Mouse (Mus musculus): Measurements from ENCODE around the gene Serinc4. TPM values are rescaled to one million over a fixed set of nuclear protein-coding genes. Genes with fewer than 3 reads are reported as not detected.
A peak's percentile ranks its signal among the peaks of the same experiment; 100 is the strongest.

The Serinc4 gene
- polyA plus RNA-seq, 1 experiment from 2014 or later: not detected

DNA sequence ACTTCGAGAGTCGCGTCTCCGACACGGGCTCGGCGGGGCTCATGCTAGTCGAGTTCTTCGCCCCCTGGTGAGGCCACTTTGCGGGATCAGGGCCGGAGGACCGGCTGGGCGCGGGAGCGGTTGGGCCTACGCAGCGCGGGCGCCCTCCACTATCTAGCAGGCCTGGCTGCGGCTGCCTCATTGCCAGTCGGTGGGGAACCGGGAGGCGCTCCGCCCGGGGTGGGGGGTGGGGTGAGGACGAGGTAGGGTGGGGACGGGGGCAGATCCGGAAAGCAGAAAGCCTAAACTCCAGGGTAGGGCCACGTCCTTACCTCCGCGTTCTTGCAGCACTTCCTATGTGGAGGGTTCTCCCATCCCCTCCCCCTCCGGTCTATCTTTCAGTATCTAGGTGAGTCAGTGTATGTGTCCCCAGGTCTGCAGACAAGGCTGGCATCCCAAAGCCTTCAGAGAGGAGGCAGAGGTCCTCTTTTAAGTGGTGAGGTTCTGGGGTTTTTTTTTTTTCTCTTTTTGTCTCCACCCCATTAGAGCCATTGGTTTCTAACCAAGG lies 42.4 kb downstream of the Serinc4 start:
- Histone ChIP-seq H3K9ac (replicated peaks) (peak overlapping the region; percentile 90), H3K4me2 (ENCODE audit: low read depth, low read length) (peak overlapping the region; percentile 90), H3K4me3 (ENCODE audit: low read depth, low read length) (peak overlapping the region; percentile 83), H3K27ac (ENCODE audit: low read depth) (peak overlapping the region; percentile 95), H3K9me3 (ENCODE audit: low read length) (no peaks in the 10 kb centered on the region), H3K36me3 (replicated peaks; ENCODE audit: insufficient read depth, low read length) (peaks cover 6% of the 10 kb centered on the region; the same call in 1 of the 2 replicates), H3K4me1 (ENCODE audit: insufficient read depth) (peaks cover 31% of the 10 kb centered on the region), H3K27me3 (ENCODE audit: insufficient read depth, low read length) (no peaks in the 10 kb centered on the region)
- DNase-seq (no peak), ATAC-seq (peak; percentile 47)
- TF ChIP-seq EP300 (IDR thresholded peaks at IDR 0.05; ENCODE audit: low read depth): no peak
- 0 out of 2 replicates have a peak, but pooled peaks have one; percentile 1 for TF ChIP-seq CTCF (IDR thresholded peaks at IDR 0.05; ENCODE audit: low read depth)
- under 1% methylated on average over 30 of the region's 32 CpGs for WGBS (ENCODE audit: insufficient replicate concordance)

- H3K4me1 ChIP-seq (ENCODE audit: insufficient read depth): peaks cover 31% of the 10 kb centered on the region
- peak within 1 kb of the TSS; percentile 90 for H3K9ac ChIP-seq (replicated peaks)
- H3K9me3 ChIP-seq (ENCODE audit: low read length): no peaks in the 10 kb centered on the region
- no peaks in the 10 kb centered on the region for H3K27me3 ChIP-seq (ENCODE audit: insufficient read depth, low read length)
- H3K4me2 ChIP-seq (ENCODE audit: low read depth, low read length): peak within 1 kb of the TSS; percentile 90
- peaks cover 6% of the 10 kb centered on the region; the same call in 1 of the 2 replicates for H3K36me3 ChIP-seq (replicated peaks; ENCODE audit: insufficient read depth, low read length)
- ATAC-seq: peak; percentile 98
- peak within 1 kb of the TSS; percentile 95 for H3K27ac ChIP-seq (ENCODE audit: low read depth)
- WGBS (ENCODE audit: insufficient replicate concordance): under 1% methylated on average over 59 of the region's 68 CpGs
- no peak for TF ChIP-seq EP300 (IDR thresholded peaks at IDR 0.05; ENCODE audit: low read depth)
- peak; percentile 54 for TF ChIP-seq CTCF (IDR thresholded peaks at IDR 0.05; ENCODE audit: low read depth)
- H3K4me3 ChIP-seq (ENCODE audit: low read depth, low read length): peak within 1 kb of the TSS; percentile 83
- DNase-seq: peak; percentile 96
These were observed 43.1 kb downstream of the Serinc4 start, which contains the start of the genes Pdia3 and Catsper2 for GRCm38 (mm10) chr2:121413387-121414042. Pdia3 (plus strand) TSS chr2:121413775. Catsper2 (minus strand) TSS chr2:121413792.

DNA sequence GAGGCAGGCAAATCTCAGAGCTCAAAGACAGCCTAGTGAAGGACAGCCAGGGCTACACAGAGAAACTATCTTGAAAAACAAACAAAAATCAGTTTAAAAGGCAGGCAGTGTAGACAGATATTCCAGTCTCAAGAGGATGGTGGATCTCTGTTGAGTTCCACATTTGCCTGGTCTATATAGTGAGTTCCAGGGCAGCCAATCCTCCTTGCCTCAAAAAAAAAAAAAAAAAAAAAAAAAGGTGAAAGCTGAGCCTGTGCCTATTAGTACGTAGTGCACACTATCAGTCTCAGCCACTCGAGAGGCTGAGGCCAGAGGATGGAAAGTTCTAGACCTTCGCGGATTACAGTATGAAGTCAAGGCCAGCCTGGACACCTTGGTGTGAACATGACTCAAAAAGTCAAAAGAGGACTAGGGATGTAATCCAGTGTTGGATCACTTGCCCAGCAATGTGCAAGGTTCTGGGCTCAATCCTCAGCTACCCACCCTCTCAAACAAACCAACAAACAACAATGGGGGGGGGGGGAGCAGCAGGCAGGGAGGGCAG lies 43.7 kb downstream of the Serinc4 start:
- Histone ChIP-seq H3K9ac (replicated peaks) (peak overlapping the region; percentile 90), H3K4me3 (ENCODE audit: low read depth, low read length) (peak overlapping the region; percentile 83), H3K9me3 (ENCODE audit: low read length) (no peaks in the 10 kb centered on the region), H3K36me3 (replicated peaks; ENCODE audit: insufficient read depth, low read length) (peaks cover 4% of the 10 kb centered on the region; the same call in 1 of the 2 replicates), H3K4me2 (ENCODE audit: low read depth, low read length) (peak overlapping the region; percentile 90), H3K27ac (ENCODE audit: low read depth) (peak overlapping the region; percentile 95), H3K4me1 (ENCODE audit: insufficient read depth) (peaks cover 31% of the 10 kb centered on the region), H3K27me3 (ENCODE audit: insufficient read depth, low read length) (no peaks in the 10 kb centered on the region)
- TF ChIP-seq CTCF (IDR thresholded peaks at IDR 0.05; ENCODE audit: low read depth): no peak
- no peak for TF ChIP-seq EP300 (IDR thresholded peaks at IDR 0.05; ENCODE audit: low read depth)
- ATAC-seq: no peak; the same call in 1 of the 2 replicates
- no peak for DNase-seq
- WGBS (ENCODE audit: insufficient replicate concordance): 4% methylated on average over 4 of the region's 4 CpGs

DNA sequence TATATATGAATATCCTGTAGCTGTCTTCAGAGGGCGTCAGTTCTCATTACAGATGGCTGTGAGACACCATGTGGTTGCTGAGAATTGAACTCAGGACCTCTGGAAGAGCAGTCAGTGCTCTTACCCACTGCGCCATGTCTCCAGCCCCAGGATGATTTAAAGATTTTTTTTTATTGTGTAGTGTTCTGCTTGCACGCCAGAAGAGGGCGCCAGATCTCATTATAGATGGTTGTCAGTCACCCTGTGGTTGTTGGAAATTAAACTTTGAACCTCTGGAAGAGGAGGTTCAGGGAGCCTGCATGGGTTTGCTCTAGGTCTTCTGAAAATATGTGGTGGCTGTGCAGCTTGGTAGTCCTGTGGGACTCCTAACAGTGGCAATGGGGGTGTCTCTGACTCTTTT lies 48.4 kb downstream of the Serinc4 start:
- Histone ChIP-seq H3K27me3 (ENCODE audit: insufficient read depth, low read length) (no peaks in the 10 kb centered on the region), H3K9me3 (ENCODE audit: low read length) (no peaks in the 10 kb centered on the region), H3K27ac (ENCODE audit: low read depth) (no peak overlapping the region), H3K36me3 (replicated peaks; ENCODE audit: insufficient read depth, low read length) (no peaks in the 10 kb centered on the region), H3K4me3 (ENCODE audit: low read depth, low read length) (no peak overlapping the region), H3K4me1 (ENCODE audit: insufficient read depth) (peaks cover 6% of the 10 kb centered on the region), H3K9ac (replicated peaks) (no peak overlapping the region), H3K4me2 (ENCODE audit: low read depth, low read length) (no peak overlapping the region)
- peak; percentile 56 for ATAC-seq
- TF ChIP-seq CTCF (IDR thresholded peaks at IDR 0.05; ENCODE audit: low read depth) (peak; percentile 77), EP300 (IDR thresholded peaks at IDR 0.05; ENCODE audit: low read depth) (no peak)
- WGBS (ENCODE audit: insufficient replicate concordance): 28% methylated on average over 4 of the region's 4 CpGs
- DNase-seq: peak; percentile 76

GRCm38 (mm10) chr2:121403296-121403695 lies 53.3 kb downstream of the Serinc4 start:
- DNase-seq: no peak
- Histone ChIP-seq H3K4me3 (ENCODE audit: low read depth, low read length) (no peak overlapping the region), H3K9ac (replicated peaks) (no peak overlapping the region), H3K4me1 (ENCODE audit: insufficient read depth) (no peaks in the 10 kb centered on the region), H3K27ac (ENCODE audit: low read depth) (no peak overlapping the region), H3K4me2 (ENCODE audit: low read depth, low read length) (no peak overlapping the region), H3K36me3 (replicated peaks; ENCODE audit: insufficient read depth, low read length) (no peaks in the 10 kb centered on the region), H3K9me3 (ENCODE audit: low read length) (no peaks in the 10 kb centered on the region), H3K27me3 (ENCODE audit: insufficient read depth, low read length) (no peaks in the 10 kb centered on the region)
- no peak for ATAC-seq
- TF ChIP-seq EP300 (IDR thresholded peaks at IDR 0.05; ENCODE audit: low read depth) (no peak), CTCF (IDR thresholded peaks at IDR 0.05; ENCODE audit: low read depth) (no peak)

GRCm38 (mm10) chr2:121396624-121397023 lies 60.0 kb downstream of the Serinc4 start:
- DNase-seq: peak; percentile 82
- no peak overlapping the region for H3K4me3 ChIP-seq (ENCODE audit: low read depth, low read length)
- no peak for ATAC-seq
- no peak overlapping the region for H3K27ac ChIP-seq (ENCODE audit: low read depth)
- no peak overlapping the region for H3K9ac ChIP-seq (replicated peaks)
- no peaks in the 10 kb centered on the region for H3K27me3 ChIP-seq (ENCODE audit: insufficient read depth, low read length)
- no peaks in the 10 kb centered on the region for H3K4me1 ChIP-seq (ENCODE audit: insufficient read depth)
- no peaks in the 10 kb centered on the region for H3K9me3 ChIP-seq (ENCODE audit: low read length)
- H3K4me2 ChIP-seq (ENCODE audit: low read depth, low read length): no peak overlapping the region
- WGBS (ENCODE audit: insufficient replicate concordance): 16% methylated on average over 8 of the region's 8 CpGs
- no peaks in the 10 kb centered on the region for H3K36me3 ChIP-seq (replicated peaks; ENCODE audit: insufficient read depth, low read length)
- peak; percentile 83 for TF ChIP-seq CTCF (IDR thresholded peaks at IDR 0.05; ENCODE audit: low read depth)
- no peak for TF ChIP-seq EP300 (IDR thresholded peaks at IDR 0.05; ENCODE audit: low read depth)

Small RNA genes lying within 50 kb of the gene (microRNA-seq; reads per million reads assigned to microRNA genes)
- gene Gm22953: not detected

Other genes with a start within 250 kb of the Serinc4 start
- 4.8 and 5.7 TPM in 2 replicates for gene Trp53bp1, start 185.4 kb downstream of the Serinc4 start, polyA plus RNA-seq (2015; fragmentation: Nextera tagmentation; extraction: Ambion mirVana)
- 0.02 and 0.04 TPM in 2 replicates for gene Map1a, start 167.2 kb downstream of the Serinc4 start, polyA plus RNA-seq (2015; fragmentation: Nextera tagmentation; extraction: Ambion mirVana)
- 2.3 and 3.5 TPM in 2 replicates for gene Ppip5k1, start 101.4 kb downstream of the Serinc4 start, polyA plus RNA-seq (2015; fragmentation: Nextera tagmentation; extraction: Ambion mirVana)
- 0.54 and 0.68 TPM in 2 replicates for gene Ckmt1, start 99.1 kb downstream of the Serinc4 start, polyA plus RNA-seq (2015; fragmentation: Nextera tagmentation; extraction: Ambion mirVana)
- not detected in 2 replicates for gene Strc, start 69.6 kb downstream of the Serinc4 start, polyA plus RNA-seq (2015; fragmentation: Nextera tagmentation; extraction: Ambion mirVana)
- 231 and 233 TPM in 2 replicates for gene Pdia3, start 43.0 kb downstream of the Serinc4 start, polyA plus RNA-seq (2015; fragmentation: Nextera tagmentation; extraction: Ambion mirVana)
- gene Catsper2, start 43.0 kb downstream of the Serinc4 start, polyA plus RNA-seq (2015; fragmentation: Nextera tagmentation; extraction: Ambion mirVana): 1.5 TPM in 2 replicates
- 1.9 and 2.1 TPM in 2 replicates for gene Ell3, start 12.5 kb downstream of the Serinc4 start, polyA plus RNA-seq (2015; fragmentation: Nextera tagmentation; extraction: Ambion mirVana)
- 264 and 266 TPM in 2 replicates for gene Serf2, start 7.6 kb downstream of the Serinc4 start, polyA plus RNA-seq (2015; fragmentation: Nextera tagmentation; extraction: Ambion mirVana)
- 54.3 and 56.0 TPM in 2 replicates for gene Hypk, start 3.5 kb downstream of the Serinc4 start, polyA plus RNA-seq (2015; fragmentation: Nextera tagmentation; extraction: Ambion mirVana)
- 13.2 and 13.9 TPM in 2 replicates for gene Mfap1b, start 17.3 kb upstream of the Serinc4 start, polyA plus RNA-seq (2015; fragmentation: Nextera tagmentation; extraction: Ambion mirVana)
- gene Mfap1a, start 49.9 kb upstream of the Serinc4 start, polyA plus RNA-seq (2015; fragmentation: Nextera tagmentation; extraction: Ambion mirVana): 7.8 and 8.2 TPM in 2 replicates
- gene Wdr76, start 49.9 kb upstream of the Serinc4 start, polyA plus RNA-seq (2015; fragmentation: Nextera tagmentation; extraction: Ambion mirVana): 4.2 and 5.0 TPM in 2 replicates